Mouse (Mus musculus): Measurements from ENCODE around the gene Flywch2.

- TF ChIP-seq TAL1 (IDR thresholded peaks at IDR 0.05; ENCODE audit: low read length) (no peak), GATA1 (IDR thresholded peaks at IDR 0.05; ENCODE audit: low read length) (no peak)
Measured at GRCm38 (mm10) chr17:23748631-23749391, 37.1 kb downstream of the Flywch2 start.
